Mouse (Mus musculus) liver, embryonic 11.5 days (tissue): Measurements from ENCODE around the gene Mosmo. TPM values are rescaled to one million over a fixed set of nuclear protein-coding genes. Genes with fewer than 3 reads are reported as not detected.
A peak's percentile ranks its signal among the peaks of the same experiment; 100 is the strongest.

Source experiments
- ATAC-seq: fragments of 200-750 bp; cut with Nextera tagmentation; replicated peaks from 2 replicates; pipeline ENCODE4 v1.8.0; 2017; ENCODE audit warnings: moderate number of reproducible peaks, mild to moderate bottlenecking, moderate TSS enrichment, moderate library complexity; ENCODE audit not compliant: low FRiP score
- DNase-seq: peaks from one replicate; pipeline ENCODE4 v3.0.0-alpha.2; 2017; ENCODE audit warnings: low spot score
- H3K27ac ChIP-seq: fragments of 300-500 bp; sonication (generic); 2 replicates; pipeline ENCODE4 v1.5.1; 2014; ENCODE audit warnings: mild to moderate bottlenecking, low read depth, low read length, control low read depth
- H3K27me3 ChIP-seq: fragments of 300-500 bp; sonication (generic); replicated peaks from 2 replicates; pipeline ENCODE4 v1.6.1; 2014; ENCODE audit warnings: low read length, mixed read lengths; ENCODE audit not compliant: control insufficient read depth, insufficient read depth
- H3K36me3 ChIP-seq: fragments of 300-500 bp; sonication (generic); 2 replicates; pipeline ENCODE4 v1.6.1; 2014; ENCODE audit warnings: mild to moderate bottlenecking, low read length, moderate library complexity, mixed read lengths; ENCODE audit not compliant: control insufficient read depth, insufficient read depth
- H3K4me1 ChIP-seq: fragments of 300-500 bp; sonication (generic); replicated peaks from 2 replicates; pipeline ENCODE4 v1.6.1; 2014; ENCODE audit warnings: low read length, mixed read lengths; ENCODE audit not compliant: control insufficient read depth, insufficient read depth
- H3K4me2 ChIP-seq: fragments of 300-500 bp; sonication (generic); 2 replicates; pipeline ENCODE4 v1.6.1; 2014; ENCODE audit warnings: mild to moderate bottlenecking, control low read depth, moderate library complexity
- H3K4me3 ChIP-seq: fragments of 300-500 bp; sonication (generic); 2 replicates; pipeline ENCODE4 v1.5.1; 2014; ENCODE audit warnings: low read depth, low read length, control low read depth
- H3K9ac ChIP-seq: fragments of 300-500 bp; sonication (generic); 2 replicates; pipeline ENCODE4 v1.6.1; 2014; ENCODE audit warnings: low read depth, low read length, control low read depth
- H3K9me3 ChIP-seq: fragments of 300-500 bp; sonication (generic); 2 replicates; pipeline ENCODE4 v1.6.1; 2016; ENCODE audit warnings: low read length, inconsistent platforms, mixed read lengths; ENCODE audit not compliant: control insufficient read depth
- WGBS: fragments of 180-500 bp; shearing (Covaris S2); extraction: QIAGEN DNeasy Blood & Tissue Kit; methylation state at CpG from one replicate; pipeline ENCODE4 v1.1.7; 2014; 5-methylcytosine and 5-hydroxymethylcytosine counted together
- polyA plus RNA-seq: library from polyadenylated mRNA; unstranded; fragments of >200 nt; fragmentation: Nextera tagmentation; extraction: Ambion mirVana; gene quantifications from 2 replicates; pipeline ENCODE4 v1.2.1, GENCODE M21; 2014

Mosmo gene
- polyA plus RNA-seq, 1 experiment from 2014 or later = 12.7 TPM

GRCm38 (mm10) chr7:120739018-120739417, 61.6 kb downstream of the Mosmo start, which contains the start of gene Vwa3a:
Gene Vwa3a (plus strand): TSS chr7:120739318.
- H3K4me3 ChIP-seq = no peak within 1 kb of the TSS
- DNase-seq = peak; percentile 30
- H3K9me3 ChIP-seq = no peaks in the 10 kb centered on the region
- H3K4me2 ChIP-seq = no peak within 1 kb of the TSS
- ATAC-seq = no peak
- WGBS = 60% methylated on average over 6 of the region's 6 CpGs
- no peaks in the 10 kb centered on the region for H3K36me3 ChIP-seq
- H3K27ac ChIP-seq = no peak within 1 kb of the TSS
- no peaks in the 10 kb centered on the region for H3K27me3 ChIP-seq
- H3K4me1 ChIP-seq = no peaks in the 10 kb centered on the region
- H3K9ac ChIP-seq = no peak within 1 kb of the TSS

- Histone ChIP-seq H3K4me2 (no peak overlapping the region), H3K27ac (no peak overlapping the region), H3K27me3 (no peaks in the 10 kb centered on the region), H3K9me3 (no peaks in the 10 kb centered on the region), H3K9ac (no peak overlapping the region), H3K36me3 (no peaks in the 10 kb centered on the region), H3K4me1 (no peaks in the 10 kb centered on the region), H3K4me3 (no peak overlapping the region)
- peak; percentile 32 for DNase-seq
- WGBS = 21% methylated on average over 5 of the region's 5 CpGs
- ATAC-seq = no peak; the same call in 1 of the 2 replicates
These were observed 62.2 kb downstream of the Mosmo start for GRCm38 (mm10) chr7:120739558-120740101.

- 72% methylated on average over 14 of the region's 14 CpGs for WGBS
- Histone ChIP-seq H3K27ac (no peak overlapping the region), H3K9ac (no peak overlapping the region), H3K4me2 (no peak overlapping the region), H3K27me3 (no peaks in the 10 kb centered on the region), H3K9me3 (no peaks in the 10 kb centered on the region), H3K4me3 (no peak overlapping the region), H3K4me1 (no peaks in the 10 kb centered on the region), H3K36me3 (no peaks in the 10 kb centered on the region)
- no peak for ATAC-seq
- DNase-seq = no peak
These were observed 66.2 kb downstream of the Mosmo start for GRCm38 (mm10) chr7:120743366-120744351.

- no peak overlapping the region for H3K27ac ChIP-seq
- no peaks in the 10 kb centered on the region for H3K27me3 ChIP-seq
- no peaks in the 10 kb centered on the region for H3K36me3 ChIP-seq
- no peak overlapping the region for H3K9ac ChIP-seq
- DNase-seq (no peak), ATAC-seq (no peak)
- H3K4me3 ChIP-seq = no peak overlapping the region
- no peaks in the 10 kb centered on the region for H3K4me1 ChIP-seq
- no peaks in the 10 kb centered on the region for H3K9me3 ChIP-seq
- WGBS = 86% methylated on average over 6 of the region's 6 CpGs
- H3K4me2 ChIP-seq = no peak overlapping the region
These were observed 67.2 kb downstream of the Mosmo start for GRCm38 (mm10) chr7:120744606-120745005.

- DNase-seq (no peak), ATAC-seq (no peak)
- Histone ChIP-seq H3K27ac (no peak overlapping the region), H3K4me2 (no peak overlapping the region), H3K4me3 (no peak overlapping the region), H3K9me3 (no peaks in the 10 kb centered on the region), H3K9ac (no peak overlapping the region), H3K36me3 (no peaks in the 10 kb centered on the region), H3K27me3 (no peaks in the 10 kb centered on the region), H3K4me1 (no peaks in the 10 kb centered on the region)
- 67% methylated on average over 3 of the region's 3 CpGs for WGBS
These were observed 68.6 kb downstream of the Mosmo start for GRCm38 (mm10) chr7:120746029-120746428.

GRCm38 (mm10) chr7:120746821-120747220, 69.4 kb downstream of the Mosmo start:
- WGBS = 84% methylated on average over 5 of the region's 5 CpGs

GRCm38 (mm10) chr7:120748478-120748877, 71.1 kb downstream of the Mosmo start:
- Histone ChIP-seq H3K9ac (no peak overlapping the region), H3K9me3 (no peaks in the 10 kb centered on the region)
- DNase-seq = no peak

More at GRCm38 (mm10) chr7:120746821-120747220, 69.4 kb downstream of the Mosmo start:
- no peaks in the 10 kb centered on the region for H3K36me3 ChIP-seq
- no peaks in the 10 kb centered on the region for H3K9me3 ChIP-seq
- H3K27me3 ChIP-seq = no peaks in the 10 kb centered on the region
- H3K4me3 ChIP-seq = no peak overlapping the region
- H3K9ac ChIP-seq = no peak overlapping the region
- ATAC-seq (no peak), DNase-seq (no peak)
- H3K4me1 ChIP-seq = no peaks in the 10 kb centered on the region
- no peak overlapping the region for H3K27ac ChIP-seq
- no peak overlapping the region for H3K4me2 ChIP-seq

GRCm38 (mm10) chr7:120751330-120751729, 73.9 kb downstream of the Mosmo start:
- Histone ChIP-seq H3K27ac (no peak overlapping the region), H3K4me3 (no peak overlapping the region), H3K9ac (no peak overlapping the region), H3K9me3 (no peaks in the 10 kb centered on the region), H3K36me3 (no peaks in the 10 kb centered on the region), H3K27me3 (no peaks in the 10 kb centered on the region), H3K4me1 (no peaks in the 10 kb centered on the region), H3K4me2 (no peak overlapping the region)
- DNase-seq (no peak), ATAC-seq (no peak)

More at GRCm38 (mm10) chr7:120748478-120748877, 71.1 kb downstream of the Mosmo start:
- H3K4me3 ChIP-seq = no peak overlapping the region
- no peak for ATAC-seq
- no peak overlapping the region for H3K4me2 ChIP-seq
- H3K4me1 ChIP-seq = no peaks in the 10 kb centered on the region
- no peak overlapping the region for H3K27ac ChIP-seq
- no peaks in the 10 kb centered on the region for H3K27me3 ChIP-seq
- no peaks in the 10 kb centered on the region for H3K36me3 ChIP-seq
